Mouse (Mus musculus) adrenal gland, adult 2 months (tissue): ENCODE results near the gene Nemp1. TPM values are rescaled to one million over a fixed set of nuclear protein-coding genes. Genes with fewer than 3 reads are reported as not detected.
"Not testable (repeated sequence)": the region's sequence is repeated elsewhere in the genome, so short reads cannot be mapped to it uniquely, and the experiment has no call there.

Source experiments
- DNase-seq: peaks from one replicate; pipeline ENCODE4 v3.0.0; 2021
- polyA plus RNA-seq: library from polyadenylated mRNA; depleted of rRNA; stranded (reverse); fragments of >200 nt; gene quantifications from 2 replicates; pipeline ENCODE4 v1.2.3, GENCODE M21; 2012
- total RNA-seq, 2 experiments: library from RNA; stranded (reverse); gene quantifications; 2 replicates each; pipeline ENCODE4 v1.2.3; 2021

The Nemp1 gene
- total and polyA plus RNA-seq, 3 experiments = 2.6 to 9.1 (median 4.6) TPM

GRCm38 (mm10) chr10:127643553-127644238, 23.0 kb upstream of the Nemp1 start:
- peak; percentile 92 for DNase-seq

DNA sequence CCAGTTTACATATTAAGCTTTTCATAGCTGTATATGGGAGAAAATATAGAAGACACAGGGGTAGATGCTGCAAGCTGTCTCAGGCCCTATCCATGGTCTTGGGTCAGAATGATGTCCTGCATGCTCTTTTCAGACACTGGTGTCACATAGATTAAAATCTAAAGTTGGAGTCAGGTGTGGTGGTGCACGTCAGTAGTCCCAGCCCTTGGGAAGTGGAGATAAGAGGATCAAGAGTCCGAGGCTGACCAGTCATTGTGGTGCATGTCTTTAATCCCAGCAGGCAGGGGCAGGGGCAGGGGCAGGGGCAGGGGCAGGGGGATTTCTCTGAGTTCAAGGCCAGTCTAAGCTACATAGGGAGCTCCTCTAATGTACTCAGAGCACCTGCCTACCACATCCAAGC, 20.9 kb upstream of the Nemp1 start:
- no peak for DNase-seq

DNA sequence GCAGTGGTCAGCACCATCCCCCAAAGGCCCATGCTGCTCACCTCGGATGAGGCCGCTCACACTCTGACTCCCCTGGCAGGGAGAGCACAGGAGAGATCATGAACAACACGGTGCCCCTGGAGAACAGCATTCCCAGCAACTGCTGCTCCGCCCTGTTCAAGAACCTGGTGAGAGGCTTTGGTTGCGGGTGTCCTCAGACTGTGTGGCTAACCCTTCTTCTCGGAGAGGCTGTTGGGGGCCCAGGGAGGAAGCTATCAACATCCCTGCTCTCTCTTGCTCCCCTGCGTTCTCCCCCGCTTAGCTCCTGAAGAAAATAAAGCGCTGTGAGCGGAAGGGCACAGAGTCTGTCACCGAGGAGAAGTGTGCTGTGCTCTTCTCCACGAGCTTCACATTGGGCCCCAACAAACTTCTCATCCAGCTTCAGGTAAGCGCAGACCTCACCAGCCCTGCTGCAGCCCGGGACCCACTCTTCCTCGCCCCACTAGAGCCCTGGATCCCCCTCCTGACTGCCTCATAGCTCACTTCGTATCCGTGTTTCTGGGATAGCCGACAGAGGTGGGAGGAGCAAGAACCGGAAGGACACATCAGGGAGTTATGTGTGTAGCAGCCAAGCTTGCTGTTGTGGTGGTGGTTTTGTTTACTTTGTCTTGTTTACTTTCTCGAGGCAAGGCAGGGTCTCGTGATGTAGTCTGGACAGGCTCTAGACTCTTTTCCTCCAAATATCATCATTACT, 13.6 kb upstream of the Nemp1 start:
- no peak for DNase-seq

DNA sequence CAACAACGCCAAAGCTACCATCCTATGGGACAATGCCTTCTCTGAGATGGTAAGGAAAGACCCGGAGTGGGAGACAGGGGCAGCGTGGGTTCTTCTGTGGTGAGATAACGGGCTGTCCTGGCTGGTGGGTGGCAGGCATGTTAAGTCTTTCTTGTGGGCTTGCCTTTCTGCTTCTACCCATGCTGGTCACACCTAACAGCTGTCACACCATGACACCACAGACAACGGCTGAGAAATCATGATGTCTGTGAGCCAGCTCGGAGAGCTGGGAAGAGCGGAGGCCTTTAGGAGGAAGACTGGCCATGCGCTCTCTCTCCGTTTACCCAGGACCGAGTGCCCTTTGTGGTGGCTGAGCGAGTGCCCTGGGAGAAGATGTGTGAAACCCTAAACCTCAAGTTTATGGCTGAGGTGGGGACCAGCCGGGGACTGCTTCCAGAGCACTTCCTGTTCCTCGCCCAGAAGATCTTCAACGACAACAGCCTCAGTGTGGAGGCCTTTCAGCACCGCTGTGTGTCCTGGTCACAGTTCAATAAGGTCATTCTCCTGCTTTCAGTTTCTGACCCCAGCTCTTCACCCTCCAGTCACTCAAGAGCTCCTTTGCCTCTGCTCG, 11.6 kb upstream of the Nemp1 start:
- no peak for DNase-seq

DNA sequence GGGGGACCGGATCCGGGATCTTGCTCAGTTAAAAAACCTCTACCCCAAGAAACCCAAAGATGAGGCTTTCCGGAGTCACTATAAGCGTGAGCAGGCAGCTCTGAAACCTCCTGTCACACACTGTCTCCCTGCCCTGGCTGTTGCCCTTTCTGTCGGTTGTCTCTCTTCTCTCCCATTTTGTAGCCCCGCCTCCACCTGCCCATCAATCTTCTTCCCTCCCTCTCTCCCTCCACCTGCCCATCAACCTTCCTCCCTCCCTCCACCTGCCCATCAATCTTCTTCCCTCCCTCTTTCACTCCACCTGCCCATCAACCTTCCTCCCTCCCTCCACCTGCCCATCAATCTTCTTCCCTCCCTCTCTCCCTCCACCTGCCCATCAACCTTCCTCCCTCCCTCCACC, 9.1 kb upstream of the Nemp1 start:
- DNase-seq = not testable (repeated sequence)

GRCm38 (mm10) chr10:127658076-127658475, 8.6 kb upstream of the Nemp1 start:
- DNase-seq = no peak

- DNase-seq = no peak
Observed at GRCm38 (mm10) chr10:127659551-127659950, 7.2 kb upstream of the Nemp1 start.

DNA sequence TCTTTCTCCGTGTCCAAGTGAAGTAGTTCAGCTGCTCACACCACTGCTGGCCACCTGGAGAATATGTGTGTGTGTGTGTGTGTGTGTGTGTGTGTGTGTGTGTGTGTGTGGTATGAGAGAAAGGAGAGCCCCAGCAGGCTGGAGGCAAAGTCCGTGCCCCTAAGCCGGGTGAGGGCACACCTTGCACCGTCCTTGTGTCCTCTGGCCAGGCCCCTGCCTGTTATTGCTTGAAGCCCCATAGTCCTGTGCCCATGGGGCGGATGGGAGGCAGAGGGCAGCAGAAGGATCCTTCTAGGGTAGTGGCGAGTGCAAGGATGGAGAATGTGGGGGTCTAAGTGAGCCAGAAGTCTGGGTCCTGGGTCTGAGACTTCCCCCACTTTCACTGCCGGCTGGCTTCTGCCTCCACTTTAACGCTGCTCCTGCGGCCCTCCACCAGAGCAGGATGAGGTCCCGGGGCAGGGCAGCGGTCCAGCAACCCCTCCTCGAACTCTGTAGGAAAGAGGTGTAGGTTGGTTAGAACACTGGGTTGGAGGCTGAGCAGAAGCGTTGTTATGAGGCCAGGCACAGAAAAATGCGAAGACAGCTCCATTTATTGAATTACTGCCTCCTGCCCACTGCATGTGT, 5.3 kb upstream of the Nemp1 start:
- DNase-seq = peak; percentile 56

GRCm38 (mm10) chr10:127661915-127662663, 4.6 kb upstream of the Nemp1 start:
- peak; percentile 89 for DNase-seq

GRCm38 (mm10) chr10:127662666-127663253, 3.9 kb upstream of the Nemp1 start:
- no peak for DNase-seq

- DNase-seq = peak; percentile 37
Observed at GRCm38 (mm10) chr10:127663590-127663989, 3.1 kb upstream of the Nemp1 start.

- DNase-seq = no peak
Observed at GRCm38 (mm10) chr10:127664166-127664565, 2.5 kb upstream of the Nemp1 start.

DNA sequence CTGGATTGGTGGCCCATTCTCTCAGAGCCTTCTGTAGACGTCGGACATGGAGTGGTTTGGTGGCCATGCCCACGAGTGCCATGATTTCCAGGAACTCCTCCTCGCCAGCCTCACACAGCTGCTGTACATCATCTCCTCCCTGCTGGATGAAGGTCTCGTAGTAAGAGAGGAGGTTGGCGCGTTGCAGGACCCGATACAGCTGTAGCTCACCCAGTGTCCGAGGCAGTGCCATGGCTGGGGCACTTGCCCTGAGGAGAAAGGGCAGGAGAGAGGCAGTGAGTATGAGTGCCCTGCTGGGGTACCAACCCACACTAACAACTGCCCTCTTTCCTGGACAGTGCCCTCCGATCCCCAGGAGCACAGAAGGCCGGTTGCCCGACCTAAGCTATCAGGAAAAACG, 1.8 kb upstream of the Nemp1 start:
- DNase-seq = no peak

- DNase-seq = peak; percentile 40
Observed at GRCm38 (mm10) chr10:127665366-127666181, 1.1 kb upstream of the Nemp1 start.

- DNase-seq = peak; percentile 93
Observed at GRCm38 (mm10) chr10:127667269-127668092, 780 bp downstream of the Nemp1 start.

GRCm38 (mm10) chr10:127668093-127669050, 1.7 kb downstream of the Nemp1 start, which contains the start of gene Nab2:
TSS of gene Nab2 (minus strand) at chr10:127668568.
- peak; percentile 89 for DNase-seq

DNA sequence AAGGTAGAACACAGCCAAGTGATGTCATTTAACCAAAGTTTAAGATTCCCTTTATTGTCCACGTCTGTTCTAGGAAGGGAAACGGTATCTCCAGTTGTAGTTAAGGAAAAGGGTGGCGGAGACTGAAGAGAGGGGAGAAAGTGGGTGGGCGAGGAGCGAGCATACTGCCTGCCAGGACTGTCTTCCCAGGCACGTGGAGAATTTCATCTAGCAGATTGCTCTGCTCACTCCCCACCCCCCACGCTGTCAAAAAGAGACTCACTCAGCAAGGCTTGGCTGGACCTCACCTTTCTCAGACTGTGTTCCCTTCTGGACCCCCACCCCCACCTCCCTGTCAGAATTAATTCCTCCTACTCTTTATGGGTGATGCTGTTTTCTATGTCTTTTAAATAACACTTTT, 2.5 kb downstream of the Nemp1 start:
- DNase-seq = no peak

- no peak for DNase-seq
Observed at GRCm38 (mm10) chr10:127670185-127670584, 3.5 kb downstream of the Nemp1 start.
